Mouse (Mus musculus): ENCODE results near the gene Agpat1. TPM values are rescaled to one million over a fixed set of nuclear protein-coding genes. Genes with fewer than 3 reads are reported as not detected.

The Agpat1 gene
- total RNA-seq (2023), result 54.0 TPM

GRCm38 (mm10) chr17:34604061-34604508 is at the start of gene Agpat1:
Gene Agpat1, plus strand, starts transcription at chr17:34604262.

GRCm38 (mm10) chr17:34564003-34564421 is 40.0 kb upstream of the Agpat1 start, which contains the start of gene Notch4:
Gene Notch4, plus strand, starts transcription at chr17:34564268.

GRCm38 (mm10) chr17:34589681-34590101 is 14.4 kb upstream of the Agpat1 start, which contains the start of gene Gpsm3:
Gene Gpsm3, plus strand, starts transcription at chr17:34589806.

GRCm38 (mm10) chr17:34591029-34591993 is 12.8 kb upstream of the Agpat1 start, which contains the start of gene Pbx2:
Gene Pbx2, plus strand, starts transcription at chr17:34591266.

GRCm38 (mm10) chr17:34597566-34598095 is 6.4 kb upstream of the Agpat1 start, which contains the start of gene Ager:
Gene Ager, plus strand, starts transcription at chr17:34597862.

GRCm38 (mm10) chr17:34603375-34604060 is 544 bp upstream of the Agpat1 start, which contains the start of gene Rnf5:
Gene Rnf5, minus strand, starts transcription at chr17:34603690.

GRCm38 (mm10) chr17:34615871-34616270 is 11.8 kb downstream of the Agpat1 start, which contains the start of gene Egfl8:
Gene Egfl8, minus strand, starts transcription at chr17:34615971.

GRCm38 (mm10) chr17:34627943-34628643 is 24.0 kb downstream of the Agpat1 start, which contains the start of gene Ppt2:
Gene Ppt2, minus strand, starts transcription at chr17:34628510.

GRCm38 (mm10) chr17:34629221-34629751 is 25.2 kb downstream of the Agpat1 start, which contains the start of gene Prrt1:
Gene Prrt1, plus strand, starts transcription at chr17:34629533.

GRCm38 (mm10) chr17:34644608-34645007 is 40.5 kb downstream of the Agpat1 start, which contains the start of gene Fkbpl:
Gene Fkbpl, plus strand, starts transcription at chr17:34644764.

GRCm38 (mm10) chr17:34646906-34647787 is 43.1 kb downstream of the Agpat1 start, which contains the start of gene Atf6b:
Gene Atf6b, plus strand, starts transcription at chr17:34647146.

Other genes with a start within 250 kb of the Agpat1 start
- gene Btnl2, start 249.4 kb upstream of the Agpat1 start, total RNA-seq (2023), result 1.2 TPM
- 0.40 TPM for gene Btnl1, start 227.1 kb upstream of the Agpat1 start, total RNA-seq (2023)
- gene BC051142, start 205.4 kb upstream of the Agpat1 start, total RNA-seq (2023), result 0.95 TPM
- gene Btnl4, start 126.9 kb upstream of the Agpat1 start, total RNA-seq (2023), result not detected
- gene Btnl6, start 86.9 kb upstream of the Agpat1 start, total RNA-seq (2023), result not detected
- gene Notch4, start 40.0 kb upstream of the Agpat1 start, total RNA-seq (2023), result 0.67 TPM
- gene Gpsm3, start 14.5 kb upstream of the Agpat1 start, total RNA-seq (2023), result 188 TPM
- 45.2 TPM for gene Pbx2, start 13.0 kb upstream of the Agpat1 start, total RNA-seq (2023)
- gene Ager, start 6.4 kb upstream of the Agpat1 start, total RNA-seq (2023), result 4.8 TPM
- 29.0 TPM for gene Rnf5, start 572 bp upstream of the Agpat1 start, total RNA-seq (2023)
- 4.3 TPM for gene Egfl8, start 11.7 kb downstream of the Agpat1 start, total RNA-seq (2023)
- 22.5 TPM for gene Ppt2, start 24.2 kb downstream of the Agpat1 start, total RNA-seq (2023)
- gene Prrt1, start 25.3 kb downstream of the Agpat1 start, total RNA-seq (2023), result 15.2 TPM
- gene Fkbpl, start 40.5 kb downstream of the Agpat1 start, total RNA-seq (2023), result 3.1 TPM
- gene Atf6b, start 42.9 kb downstream of the Agpat1 start, total RNA-seq (2023), result 47.8 TPM
- gene Tnxb, start 66.3 kb downstream of the Agpat1 start, total RNA-seq (2023), result 0.09 TPM
- 1.3 TPM for gene C4b, start 139.6 kb downstream of the Agpat1 start, total RNA-seq (2023)
- not detected for gene Cyp21a1, start 200.3 kb downstream of the Agpat1 start, total RNA-seq (2023)
- gene Stk19, start 232.7 kb downstream of the Agpat1 start, total RNA-seq (2023), result 62.5 TPM
- gene Dxo, start 232.8 kb downstream of the Agpat1 start, total RNA-seq (2023), result 76.5 TPM
- 106 TPM for gene Skiv2l, start 245.9 kb downstream of the Agpat1 start, total RNA-seq (2023)
- 31.0 TPM for gene Nelfe, start 246.1 kb downstream of the Agpat1 start, total RNA-seq (2023)